Mouse (Mus musculus) frontal cortex, adult 2 months (tissue): ENCODE measurements around the gene Exosc10. TPM values are rescaled to one million over a fixed set of nuclear protein-coding genes. Genes with fewer than 3 reads are reported as not detected.

Experiments used
- DNase-seq, 2 experiments: peaks; one replicate each; pipeline ENCODE4 v3.0.0; 2022; ENCODE audit warnings: low spot score in 1 of 2; ENCODE audit errors: extremely low spot score in 1 of 2
- polyA plus RNA-seq: library from polyadenylated mRNA; depleted of rRNA; stranded (reverse); fragments of >200 nt; gene quantifications from 2 replicates; pipeline ENCODE4 v1.2.3, GENCODE M21; 2012; rRNA removed

Gene Exosc10
- polyA plus RNA-seq, 1 experiment = 44.8 TPM

DNA sequence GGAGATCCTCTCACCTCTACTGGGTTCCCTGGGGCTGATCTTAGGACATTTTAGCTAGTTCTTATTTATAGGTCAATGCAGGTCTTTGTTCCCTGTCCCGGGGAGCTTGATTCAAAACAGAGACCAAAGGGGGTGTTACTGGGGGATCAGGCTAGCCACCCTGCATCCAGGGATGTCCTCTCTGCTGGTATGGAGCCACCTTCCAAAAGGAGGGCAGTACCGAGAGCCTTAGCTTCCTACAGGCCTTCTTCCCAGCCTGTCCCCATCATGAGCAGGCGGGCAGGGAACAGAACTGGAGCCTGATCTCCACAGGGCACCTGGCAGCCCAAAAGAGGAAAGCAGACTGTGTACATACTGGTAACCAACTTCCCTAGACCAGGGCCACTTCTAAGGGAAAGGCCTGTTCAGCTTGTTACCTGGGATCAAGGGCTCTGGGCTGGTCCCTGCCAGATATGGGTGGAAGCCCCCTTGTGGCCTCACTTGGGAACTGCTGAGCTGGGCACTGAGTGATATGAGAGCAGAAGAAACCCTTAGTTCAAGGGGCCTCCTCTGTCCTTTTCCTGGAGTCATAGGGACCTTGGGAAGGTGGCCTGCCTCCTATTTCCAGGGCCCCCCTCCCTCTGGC, 46.4 kb downstream of the Exosc10 start:
- DNase-seq = peak in 1 of 2 experiments; percentile 76

DNA sequence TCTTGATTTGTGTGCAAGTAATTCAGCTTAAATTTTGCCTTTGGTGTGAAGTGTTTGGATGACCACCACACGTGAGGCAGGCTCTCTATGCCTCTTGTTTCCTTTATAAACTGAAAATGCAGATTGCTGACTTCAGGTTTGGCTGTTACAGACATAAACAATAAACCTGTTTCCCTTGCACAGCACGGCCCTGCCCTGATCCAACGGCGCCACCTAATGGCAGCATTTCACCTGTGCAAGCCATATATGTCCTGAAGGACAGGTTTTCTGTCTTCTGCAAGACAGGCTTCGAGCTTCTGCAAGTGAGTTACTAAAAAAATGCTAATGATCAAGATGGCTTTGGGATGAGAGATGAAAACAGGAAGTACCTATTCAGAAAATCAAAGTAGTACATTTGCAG, 49.5 kb downstream of the Exosc10 start:
- peak in 1 of 2 experiments; percentile 90 for DNase-seq

DNA sequence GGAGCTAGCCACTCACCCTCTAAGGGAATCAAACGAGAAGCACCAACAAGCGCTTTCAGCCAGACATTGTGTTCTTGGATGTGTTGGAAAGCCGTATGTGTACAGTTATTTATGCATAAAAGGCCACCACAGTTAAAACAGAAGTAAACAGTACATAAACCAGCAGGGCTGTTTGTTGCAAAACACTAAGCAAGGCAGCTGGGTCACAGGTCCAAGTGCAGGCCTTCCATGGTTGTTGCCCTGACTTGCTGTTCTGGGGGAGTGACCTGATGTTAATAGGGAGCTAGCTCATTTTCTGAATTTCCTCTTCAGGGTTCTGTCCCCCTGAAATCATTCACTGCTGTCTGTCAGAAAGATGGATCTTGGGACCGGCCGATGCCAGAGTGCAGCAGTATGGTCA, 51.6 kb downstream of the Exosc10 start:
- no peak for DNase-seq

DNA sequence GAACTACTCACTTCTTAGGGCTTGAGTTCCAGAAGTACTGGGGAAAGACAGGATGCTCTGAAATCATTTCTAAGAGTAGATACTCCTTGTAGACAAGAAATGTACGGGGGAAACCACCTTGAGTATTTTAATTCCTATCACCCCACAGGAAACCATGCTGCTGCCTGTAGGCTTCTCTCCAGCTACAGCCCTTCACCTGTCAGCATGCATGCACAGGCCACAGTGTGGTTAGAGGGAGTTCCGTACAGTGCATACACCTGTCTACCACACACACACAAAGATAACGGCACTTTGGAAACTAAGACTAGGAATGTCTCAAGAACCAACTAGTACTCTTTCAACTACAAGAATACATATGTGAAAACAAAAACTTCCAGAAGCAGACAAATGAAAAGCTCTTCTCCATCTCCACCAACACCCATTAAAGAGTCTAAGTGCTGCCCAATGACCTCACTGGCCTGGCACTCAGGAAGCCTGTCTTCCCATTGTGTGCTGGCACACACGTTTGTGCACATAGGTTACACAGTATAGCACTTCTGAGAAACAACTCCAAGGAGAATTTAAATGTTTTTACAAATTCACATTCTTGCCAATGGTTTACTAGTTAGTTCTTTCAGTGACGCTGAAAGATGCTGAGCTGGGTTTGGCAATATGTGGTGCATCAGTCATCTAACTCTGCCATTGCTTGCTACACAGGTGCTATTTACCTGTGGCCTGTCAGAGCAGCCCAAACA, 52.6 kb downstream of the Exosc10 start:
- no peak for DNase-seq

DNA sequence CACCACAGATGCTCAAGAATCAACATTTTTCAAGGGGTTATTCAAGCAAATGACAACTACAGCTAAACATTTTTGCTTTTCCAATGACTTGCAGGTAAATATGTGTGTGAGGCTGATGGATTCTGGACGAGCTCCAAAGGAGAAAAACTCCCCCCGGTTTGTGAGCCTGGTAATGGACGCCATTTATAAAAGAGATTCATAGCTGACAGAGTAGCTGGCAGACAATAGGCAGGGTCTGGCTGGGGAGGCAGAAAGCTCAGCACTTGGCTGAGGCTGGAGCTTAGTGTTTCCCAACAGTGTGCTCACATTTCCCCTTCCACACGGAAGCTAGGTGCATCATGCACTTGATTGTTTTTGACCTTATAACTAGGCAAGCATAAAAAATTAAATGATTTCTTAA, 54.3 kb downstream of the Exosc10 start:
- no peak for DNase-seq

DNA sequence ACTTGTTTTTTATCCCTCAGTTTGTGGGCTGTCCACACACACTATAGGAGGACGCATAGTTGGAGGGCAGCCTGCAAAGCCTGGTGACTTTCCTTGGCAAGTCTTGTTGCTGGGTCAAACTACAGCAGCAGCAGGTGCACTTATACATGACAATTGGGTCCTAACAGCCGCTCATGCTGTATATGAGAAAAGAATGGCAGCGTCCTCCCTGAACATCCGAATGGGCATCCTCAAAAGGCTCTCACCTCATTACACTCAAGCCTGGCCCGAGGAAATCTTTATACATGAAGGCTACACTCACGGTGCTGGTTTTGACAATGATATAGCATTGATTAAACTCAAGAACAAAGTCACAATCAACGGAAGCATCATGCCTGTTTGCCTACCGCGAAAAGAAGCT, 55.5 kb downstream of the Exosc10 start:
- no peak for DNase-seq

DNA sequence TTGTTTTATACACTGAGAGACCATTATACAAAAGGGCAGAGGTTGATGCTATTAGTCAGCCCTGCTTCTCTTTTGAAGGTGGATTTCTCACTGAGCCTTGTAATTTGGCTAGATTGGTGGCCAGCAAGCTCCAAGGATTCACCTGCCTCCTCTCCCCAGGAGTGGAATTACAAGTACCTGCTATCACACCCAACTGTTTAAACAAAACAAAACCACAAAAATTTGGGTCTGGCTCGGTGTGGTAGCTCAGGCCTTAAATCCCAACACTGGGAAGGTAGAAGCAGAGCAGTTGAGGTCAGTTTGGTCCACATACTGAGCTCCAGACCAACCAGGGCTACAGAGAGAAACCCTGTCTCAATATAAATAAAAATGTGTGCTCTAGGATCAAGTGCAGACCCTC, 61.6 kb downstream of the Exosc10 start:
- no peak for DNase-seq

DNA sequence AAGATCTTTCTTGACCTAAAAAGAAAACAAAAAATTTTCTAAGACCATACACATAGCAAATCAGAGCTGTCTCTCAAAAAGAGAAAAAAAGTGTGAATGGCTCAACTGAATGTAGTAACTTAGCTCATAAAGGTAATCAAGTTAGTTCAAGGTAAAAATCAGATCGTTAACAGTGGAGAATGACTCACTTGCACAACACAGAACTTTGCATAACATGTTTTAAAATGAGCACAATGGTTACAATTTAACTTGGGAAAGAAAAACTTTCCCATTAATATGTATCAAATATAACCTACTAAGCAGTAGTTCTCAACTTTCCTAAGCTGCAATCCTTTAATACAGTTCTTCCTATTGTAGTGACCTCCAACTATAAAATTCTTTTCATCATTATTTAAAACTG, 62.5 kb downstream of the Exosc10 start:
- DNase-seq = no peak

DNA sequence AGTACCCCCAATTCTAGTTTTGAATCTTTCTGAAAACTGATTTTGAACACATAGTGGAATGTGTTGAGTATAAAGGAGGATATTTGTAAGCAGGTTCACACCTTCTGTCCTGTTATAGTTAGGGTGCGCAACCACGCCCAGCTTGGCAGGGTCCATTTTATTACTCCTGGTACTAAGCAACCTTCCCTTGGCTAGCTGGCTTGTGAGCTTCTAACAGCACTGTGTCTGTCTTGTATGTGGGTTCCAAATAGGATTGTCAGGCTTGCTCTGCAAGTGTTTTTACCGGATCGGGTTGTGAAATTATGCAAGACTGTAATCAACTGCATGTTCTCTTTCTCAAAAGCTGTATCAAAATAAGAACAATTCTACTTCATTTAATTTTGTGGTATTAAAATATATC, 64.3 kb downstream of the Exosc10 start:
- DNase-seq = no peak

DNA sequence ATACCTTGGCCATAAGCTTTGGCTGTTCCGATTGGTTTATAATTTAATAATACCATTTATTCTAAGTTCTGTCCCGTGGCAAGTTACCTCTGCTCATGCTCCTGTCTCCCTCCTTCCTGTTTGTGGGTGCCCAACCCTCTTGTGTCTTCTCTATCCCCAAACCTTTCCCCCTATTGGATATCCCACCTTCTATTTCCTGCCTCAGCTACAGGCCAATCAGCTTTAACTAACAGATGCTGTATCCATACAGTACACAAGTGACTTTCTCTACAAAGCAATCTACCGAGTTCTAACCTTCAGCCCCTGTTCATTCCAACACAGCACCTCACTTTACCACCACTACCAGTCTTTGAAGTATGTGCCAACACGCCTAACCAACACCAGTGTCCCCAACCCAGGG, 65.4 kb downstream of the Exosc10 start:
- no peak for DNase-seq

DNA sequence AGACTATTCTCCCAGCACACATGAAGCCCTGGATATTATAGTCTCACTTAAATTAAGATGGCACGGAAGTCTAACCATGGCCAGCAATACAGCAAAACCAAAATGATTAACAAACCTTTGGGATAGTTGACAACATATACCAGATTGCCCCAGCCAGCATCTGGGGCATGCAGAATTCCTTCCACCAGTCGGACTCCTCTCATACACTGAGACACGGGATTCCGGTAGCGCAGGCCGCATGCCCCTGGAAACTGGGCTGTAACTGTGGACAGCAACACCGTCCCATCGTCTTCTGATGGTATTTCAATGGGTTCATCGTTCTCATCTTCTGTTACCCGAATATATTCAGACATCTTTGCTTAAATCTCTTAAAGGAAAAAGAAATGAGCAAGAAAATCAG, 66.8 kb downstream of the Exosc10 start:
- no peak for DNase-seq

DNA sequence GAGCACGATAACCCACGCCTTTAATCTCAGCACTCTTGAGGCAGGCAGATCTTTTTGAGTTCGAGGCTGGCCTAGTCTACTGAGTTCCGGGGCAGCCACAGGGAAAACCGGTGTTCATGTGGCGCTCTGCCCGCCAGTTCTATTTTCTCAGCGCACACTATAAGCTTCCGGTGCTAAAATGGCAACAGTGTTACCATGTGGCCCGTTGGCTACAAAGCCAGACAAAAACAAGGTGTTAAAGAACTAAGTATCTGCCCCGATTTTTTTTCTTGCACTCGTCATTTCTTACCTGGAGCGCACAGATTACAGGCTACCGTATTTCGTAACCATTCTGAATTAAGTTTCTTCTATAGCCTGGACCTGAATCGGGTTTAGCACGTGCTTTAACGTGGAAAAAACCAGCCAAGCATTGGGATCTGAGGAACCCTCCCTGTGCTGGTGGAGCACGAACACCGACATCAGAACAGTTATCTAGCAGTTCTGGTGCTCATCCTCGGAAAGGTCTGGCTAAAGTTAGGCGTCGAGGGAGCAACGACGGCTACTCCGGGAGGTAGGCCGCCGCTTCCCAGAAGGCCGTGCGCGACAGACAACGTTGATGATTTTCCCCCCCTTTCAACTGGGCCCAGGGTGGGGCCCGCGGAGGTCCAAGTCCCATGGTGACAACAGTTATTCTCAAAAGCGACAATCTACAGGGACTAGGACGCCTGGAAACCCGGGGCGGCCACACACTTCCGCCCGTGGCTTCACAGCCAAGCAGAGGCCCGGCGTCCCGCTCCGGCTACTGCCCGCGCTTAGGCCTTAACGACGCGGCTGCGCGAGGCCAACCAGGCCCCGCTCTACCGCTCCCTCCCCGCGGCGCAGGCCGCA, 67.8 kb downstream of the Exosc10 start:
- peak in 1 of 2 experiments; percentile 39 for DNase-seq

DNA sequence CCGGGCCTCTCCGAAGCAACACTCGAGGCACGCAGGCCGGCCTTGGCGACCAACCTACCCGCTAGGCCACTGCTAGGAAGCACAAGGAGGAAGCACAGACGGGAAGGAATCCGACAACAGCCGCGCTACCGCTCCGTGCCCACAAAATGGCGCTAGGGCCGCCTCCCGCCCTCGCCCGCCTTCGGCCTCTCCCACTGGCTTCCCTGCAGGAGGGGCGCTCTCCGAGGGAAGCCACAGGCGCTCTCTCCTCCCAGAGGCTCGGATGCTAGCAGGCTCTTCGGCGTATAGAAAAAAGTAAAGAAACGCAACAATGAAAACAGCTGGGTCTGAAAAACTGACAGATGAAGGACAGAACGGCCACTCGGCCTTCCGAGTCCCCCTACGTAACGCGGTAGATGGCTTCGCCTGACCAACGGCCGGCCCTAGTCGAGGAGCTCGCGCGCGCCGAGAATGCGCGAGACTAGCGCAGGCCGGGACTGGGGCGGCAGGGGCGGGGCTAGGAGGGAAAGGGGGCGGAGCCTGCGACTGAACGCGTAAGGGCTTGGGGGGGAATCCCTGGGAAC, 68.5 kb downstream of the Exosc10 start, which contains the start of gene Tardbp:
TSS of gene Tardbp (minus strand) at position 397 of the 563 bp plus-strand sequence.
- DNase-seq = peak; percentile 86 to 96

DNA sequence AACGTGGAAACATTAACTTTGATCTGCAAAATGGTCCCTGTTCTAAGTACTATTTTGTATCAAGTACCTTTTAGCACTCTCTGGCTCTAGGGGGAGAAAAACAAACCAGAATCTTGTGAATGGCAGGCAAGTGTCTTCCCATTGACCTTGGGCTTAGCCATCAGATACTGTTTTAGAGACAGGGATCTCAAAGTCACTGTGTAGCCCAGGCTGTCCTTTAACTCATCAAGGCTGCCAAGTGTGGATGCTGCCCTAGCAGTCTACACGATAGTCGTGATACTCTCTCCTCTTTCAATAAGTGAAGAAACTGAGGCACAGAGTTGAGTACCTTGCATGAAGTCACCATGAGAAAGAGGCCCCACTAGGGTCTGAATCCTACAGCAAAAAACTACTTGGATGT, 69.0 kb downstream of the Exosc10 start:
- no peak for DNase-seq

Other genes with a start within 250 kb of the Exosc10 start
- gene Ubiad1, start 113.7 kb upstream of the Exosc10 start, polyA plus RNA-seq = 10.4 and 10.7 TPM in 2 replicates
- 44.1 and 45.0 TPM in 2 replicates for gene Mtor, start 109.8 kb upstream of the Exosc10 start, polyA plus RNA-seq
- 0.28 and 0.40 TPM in 2 replicates for gene Angptl7, start 58.0 kb upstream of the Exosc10 start, polyA plus RNA-seq
- 75.6 and 87.9 TPM in 2 replicates for gene Srm, start 33.1 kb downstream of the Exosc10 start, polyA plus RNA-seq
- gene Masp2, start 44.1 kb downstream of the Exosc10 start, polyA plus RNA-seq = 3.5 and 3.6 TPM in 2 replicates
- gene Tardbp, start 68.6 kb downstream of the Exosc10 start, polyA plus RNA-seq = 286 and 304 TPM in 2 replicates
- gene Gm572, start 84.9 kb downstream of the Exosc10 start, polyA plus RNA-seq = not detected in 2 replicates
- 0.78 and 0.82 TPM in 2 replicates for gene Casz1, start 246.0 kb downstream of the Exosc10 start, polyA plus RNA-seq